Mouse (Mus musculus) neural tube, embryonic 14.5 days (tissue): ENCODE data around the gene Usp53. TPM values are rescaled to one million over a fixed set of nuclear protein-coding genes. Genes with fewer than 3 reads are reported as not detected.

Experiments used
- ATAC-seq: fragments of 200-750 bp; cut with Nextera tagmentation; 2 replicates; pipeline ENCODE4 v1.8.0; 2017; ENCODE audit warnings: low read depth, mild to moderate bottlenecking, moderate TSS enrichment, moderate library complexity
- H3K27ac ChIP-seq: fragments of 300-500 bp; sonication (generic); 2 replicates; pipeline ENCODE4 v1.5.1; 2014; ENCODE audit warnings: low read depth, mild to moderate bottlenecking, control low read depth, low read length, moderate library complexity, mixed read lengths
- H3K27me3 ChIP-seq: fragments of 300-500 bp; sonication (generic); 2 replicates; pipeline ENCODE4 v1.6.1; 2014; ENCODE audit warnings: low read length; ENCODE audit not compliant: control insufficient read depth, insufficient read depth
- H3K36me3 ChIP-seq: fragments of 300-500 bp; sonication (generic); 2 replicates; pipeline ENCODE4 v1.6.1; 2014; ENCODE audit warnings: low read length, mixed read lengths; ENCODE audit not compliant: control insufficient read depth, insufficient read depth
- H3K4me1 ChIP-seq: fragments of 300-500 bp; sonication (generic); 2 replicates; pipeline ENCODE4 v1.6.1; 2014; ENCODE audit warnings: low read length; ENCODE audit not compliant: control insufficient read depth, insufficient read depth
- H3K4me2 ChIP-seq: fragments of 300-500 bp; sonication (generic); 2 replicates; pipeline ENCODE4 v1.6.1; 2014; ENCODE audit warnings: mild to moderate bottlenecking, low read depth, low read length, control low read depth
- H3K4me3 ChIP-seq: fragments of 300-500 bp; sonication (generic); 2 replicates; pipeline ENCODE4 v1.5.1; 2014; ENCODE audit warnings: low read depth, low read length, control low read depth, mixed read lengths
- H3K9ac ChIP-seq: fragments of 300-500 bp; sonication (generic); replicated peaks from 2 replicates; pipeline ENCODE4 v1.6.1; 2014; ENCODE audit warnings: low read depth, mild to moderate bottlenecking, control low read depth, low read length, mixed read lengths
- H3K9me3 ChIP-seq: fragments of 300-500 bp; sonication (generic); 2 replicates; pipeline ENCODE4 v1.6.1; 2016; ENCODE audit warnings: low read length; ENCODE audit not compliant: control insufficient read depth
- WGBS: fragments of 180-500 bp; shearing (Covaris S2); extraction: QIAGEN DNeasy Blood & Tissue Kit; methylation state at CpG from one replicate; pipeline ENCODE4 v1.1.7; 2014; 5-methylcytosine and 5-hydroxymethylcytosine counted together
- polyA plus RNA-seq: library from polyadenylated mRNA; unstranded; fragments of >200 nt; fragmentation: Nextera tagmentation; extraction: Ambion mirVana; gene quantifications from 2 replicates; pipeline ENCODE4 v1.2.1, GENCODE M21; 2014

Gene Usp53
- polyA plus RNA-seq, 1 experiment from 2014 or later: 15.1 TPM

DNA sequence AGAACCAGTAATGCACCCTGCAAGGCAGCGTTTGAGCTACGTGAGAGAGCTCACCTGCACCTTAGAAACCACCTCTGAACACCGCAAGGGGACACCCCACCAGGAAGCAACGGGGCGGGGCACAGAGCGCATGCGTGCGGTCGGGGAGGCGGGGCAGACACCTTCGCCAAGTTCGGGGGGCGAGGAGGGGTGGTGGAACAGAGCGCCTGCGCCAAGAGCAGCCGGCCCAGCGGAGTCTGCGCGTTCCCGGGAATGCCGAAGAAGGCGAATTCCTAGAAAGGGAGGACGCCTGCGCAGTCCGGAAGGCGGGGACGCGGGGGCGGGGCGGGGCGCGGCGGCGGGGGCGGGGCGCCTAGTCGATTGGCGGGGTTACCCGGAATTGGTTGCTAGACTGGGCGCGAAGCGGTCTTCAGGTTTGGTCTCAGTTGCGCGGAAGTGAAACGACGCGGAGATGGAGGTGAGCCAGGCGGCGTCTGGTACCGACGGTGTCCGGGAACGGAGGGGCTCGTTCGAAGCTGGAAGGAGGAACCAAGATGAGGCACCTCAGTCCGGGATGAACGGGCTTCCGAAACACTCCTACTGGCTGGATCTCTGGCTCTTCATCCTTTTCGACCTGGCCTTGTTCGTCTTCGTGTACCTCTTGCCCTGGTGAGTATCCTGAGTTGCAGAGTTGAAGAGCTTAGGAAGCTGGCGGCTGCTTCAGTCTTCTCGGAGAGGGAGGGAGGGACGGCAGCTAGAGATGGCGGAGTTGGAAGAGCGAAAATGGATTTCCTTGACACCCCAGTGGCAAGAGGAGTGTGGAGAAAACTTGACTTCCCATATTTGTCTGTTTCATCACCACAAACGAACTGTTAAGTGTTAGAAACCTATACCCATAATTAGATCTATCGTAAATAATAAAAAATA is 60.0 kb downstream of the Usp53 start, which contains the start of gene 1810037I17Rik:
1810037I17Rik (plus strand) TSS at position 195 of the 906 bp plus-strand sequence.
- Histone ChIP-seq H3K4me3 (peak within 1 kb of the TSS; percentile 53), H3K9me3 (no peaks in the 10 kb centered on the region), H3K27ac (peak within 1 kb of the TSS; percentile 60), H3K27me3 (no peaks in the 10 kb centered on the region), H3K9ac (peak within 1 kb of the TSS; percentile 48), H3K36me3 (no peaks in the 10 kb centered on the region), H3K4me2 (peak within 1 kb of the TSS; percentile 67), H3K4me1 (peaks cover 4% of the 10 kb centered on the region; the same call in 1 of the 2 replicates)
- peak; percentile 99 for ATAC-seq
- under 1% methylated on average over 55 of the region's 68 CpGs for WGBS

DNA sequence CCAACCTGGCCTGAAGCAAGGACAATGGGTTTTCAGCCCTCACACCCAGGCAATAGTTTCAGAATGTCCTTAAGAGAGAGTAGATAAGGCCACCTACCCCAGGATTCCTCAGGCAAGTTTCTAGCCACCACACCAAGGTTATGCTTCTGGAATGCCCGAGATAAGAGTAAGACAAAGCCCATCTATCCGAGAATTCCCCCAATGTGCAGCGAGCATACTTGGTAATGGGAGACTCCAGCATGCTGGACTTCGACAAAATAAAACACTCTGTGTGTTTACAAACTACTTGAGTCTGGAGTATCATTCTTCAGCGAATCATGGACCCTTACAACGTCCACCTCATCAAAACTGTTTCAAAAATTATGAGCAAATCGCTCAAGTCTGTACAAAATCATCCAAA is 61.2 kb downstream of the Usp53 start:
- peaks cover 4% of the 10 kb centered on the region; the same call in 1 of the 2 replicates for H3K4me1 ChIP-seq
- 74% methylated on average over 7 of the region's 7 CpGs for WGBS
- H3K36me3 ChIP-seq: no peaks in the 10 kb centered on the region
- H3K4me2 ChIP-seq: no peak overlapping the region
- H3K4me3 ChIP-seq: no peak overlapping the region
- no peak for ATAC-seq
- no peak overlapping the region for H3K9ac ChIP-seq
- no peaks in the 10 kb centered on the region for H3K27me3 ChIP-seq
- no peaks in the 10 kb centered on the region for H3K9me3 ChIP-seq
- H3K27ac ChIP-seq: no peak overlapping the region

DNA sequence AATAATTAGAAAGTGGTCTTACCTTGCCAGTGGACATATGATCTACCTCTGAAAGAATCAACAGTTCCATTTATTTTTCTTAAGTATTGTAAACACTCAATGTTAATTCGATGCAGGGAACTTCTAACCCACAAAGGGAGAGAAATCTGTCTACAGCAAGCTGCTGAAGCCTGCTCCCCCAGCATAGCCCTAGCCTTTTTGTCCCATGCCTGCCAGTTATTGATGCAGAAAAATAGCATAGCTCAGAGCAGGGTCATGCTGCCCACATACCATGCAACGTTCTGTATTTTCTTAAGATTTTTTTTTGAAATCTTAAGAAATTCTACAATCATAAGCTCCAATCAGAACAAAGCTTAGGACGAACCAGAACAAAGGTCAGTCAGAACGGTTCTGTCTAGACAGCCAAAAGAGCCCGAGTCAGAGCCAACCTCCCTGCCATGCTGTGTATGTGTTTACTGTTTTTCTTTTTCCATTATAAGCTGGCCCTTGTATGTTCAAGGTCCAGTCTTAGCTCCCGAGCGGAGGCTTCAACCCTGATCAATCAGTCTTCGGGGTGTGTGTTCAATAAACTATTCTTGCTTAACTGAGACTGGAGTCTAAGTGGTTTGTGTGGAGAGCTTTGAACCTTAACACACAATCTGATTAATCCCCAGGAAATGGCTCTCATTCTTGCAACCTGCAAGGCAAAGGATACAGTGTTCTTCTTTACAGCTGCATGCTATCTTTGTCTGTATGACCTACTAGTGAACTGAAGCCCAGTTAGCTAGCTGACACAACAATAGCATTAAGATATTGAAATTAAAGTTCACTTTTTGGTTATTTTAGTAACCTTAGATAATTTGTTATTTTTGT is 62.4 kb downstream of the Usp53 start:
- WGBS: 87% methylated on average over 8 of the region's 8 CpGs
- no peak overlapping the region for H3K9ac ChIP-seq
- H3K36me3 ChIP-seq: no peaks in the 10 kb centered on the region
- peaks cover 4% of the 10 kb centered on the region; the same call in 1 of the 2 replicates for H3K4me1 ChIP-seq
- H3K27ac ChIP-seq: no peak overlapping the region
- H3K9me3 ChIP-seq: no peaks in the 10 kb centered on the region
- H3K4me2 ChIP-seq: no peak overlapping the region
- ATAC-seq: no peak
- H3K4me3 ChIP-seq: no peak overlapping the region
- H3K27me3 ChIP-seq: no peaks in the 10 kb centered on the region

DNA sequence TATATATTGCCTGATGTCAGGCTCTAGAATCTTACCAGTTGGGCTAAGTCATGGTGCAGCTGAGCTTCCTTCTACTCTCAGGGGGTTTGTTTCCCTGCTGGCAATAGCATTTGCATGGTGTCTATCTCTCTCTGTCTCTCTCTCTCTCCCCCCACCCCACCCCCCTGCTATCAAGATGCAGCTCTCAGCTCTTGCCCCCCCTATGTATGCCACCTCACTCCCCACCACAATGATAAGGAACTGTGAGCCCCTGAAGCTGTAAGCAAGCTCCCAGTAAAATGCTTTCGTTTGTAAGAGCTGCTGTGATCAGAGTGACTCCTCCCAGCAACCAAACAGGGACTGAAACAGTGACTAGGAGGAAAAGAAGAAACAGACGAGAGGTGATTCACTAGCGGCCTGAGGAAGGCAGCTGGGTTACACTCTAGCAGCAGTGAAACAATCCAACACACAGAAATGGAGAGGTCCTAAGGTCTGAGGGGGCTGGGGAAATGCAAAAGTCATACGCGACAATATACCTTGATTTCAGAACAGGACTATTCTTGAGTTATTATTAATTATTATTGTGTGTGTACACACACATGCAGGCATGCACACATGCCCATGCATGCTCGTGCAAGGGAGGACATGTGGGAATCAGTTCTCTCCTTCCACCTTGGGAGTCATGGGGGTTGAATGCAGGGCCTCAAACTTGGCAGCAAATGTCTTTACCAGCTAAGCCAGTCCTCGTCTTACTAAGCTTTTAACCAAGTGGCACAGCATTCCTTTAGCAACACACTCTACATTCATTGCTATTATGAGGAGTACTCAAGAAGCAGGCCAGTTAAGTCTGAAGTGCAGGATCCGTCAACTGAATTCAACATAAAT is 63.5 kb downstream of the Usp53 start:
- Histone ChIP-seq H3K27ac (no peak overlapping the region), H3K9me3 (no peaks in the 10 kb centered on the region), H3K27me3 (no peaks in the 10 kb centered on the region), H3K4me3 (no peak overlapping the region), H3K9ac (no peak overlapping the region), H3K4me2 (no peak overlapping the region), H3K4me1 (peaks cover 4% of the 10 kb centered on the region; the same call in 1 of the 2 replicates), H3K36me3 (no peaks in the 10 kb centered on the region)
- ATAC-seq: no peak
- WGBS: 66% methylated on average over 8 of the region's 8 CpGs

DNA sequence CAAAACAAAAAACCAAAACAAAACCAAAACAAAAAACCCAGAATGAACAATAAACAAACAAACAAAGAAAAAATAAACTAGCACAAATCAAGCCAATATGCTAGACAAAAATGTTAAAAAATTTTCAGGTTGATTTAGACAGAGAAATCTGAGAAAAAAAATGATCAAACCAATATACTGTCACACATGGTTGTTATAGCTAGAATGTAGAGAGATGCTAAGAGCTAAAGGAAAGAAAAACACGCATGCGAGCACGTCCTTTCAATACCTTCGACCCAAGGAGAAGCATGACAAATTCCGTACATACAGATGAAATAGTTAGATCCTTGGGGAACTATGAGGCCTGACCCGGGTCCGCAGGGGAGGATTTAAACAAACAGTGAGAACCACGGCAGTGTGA is 65.0 kb downstream of the Usp53 start, which contains the start of gene Gm10959:
Gm10959 (minus strand) TSS at position 101 of the 400 bp plus-strand sequence.
- Histone ChIP-seq H3K9ac (no peak within 1 kb of the TSS), H3K4me2 (no peak within 1 kb of the TSS), H3K4me3 (no peak within 1 kb of the TSS), H3K9me3 (no peaks in the 10 kb centered on the region), H3K36me3 (no peaks in the 10 kb centered on the region), H3K4me1 (no peaks in the 10 kb centered on the region), H3K27ac (no peak within 1 kb of the TSS), H3K27me3 (no peaks in the 10 kb centered on the region)
- WGBS: 84% methylated on average over 8 of the region's 8 CpGs
- ATAC-seq: no peak

DNA sequence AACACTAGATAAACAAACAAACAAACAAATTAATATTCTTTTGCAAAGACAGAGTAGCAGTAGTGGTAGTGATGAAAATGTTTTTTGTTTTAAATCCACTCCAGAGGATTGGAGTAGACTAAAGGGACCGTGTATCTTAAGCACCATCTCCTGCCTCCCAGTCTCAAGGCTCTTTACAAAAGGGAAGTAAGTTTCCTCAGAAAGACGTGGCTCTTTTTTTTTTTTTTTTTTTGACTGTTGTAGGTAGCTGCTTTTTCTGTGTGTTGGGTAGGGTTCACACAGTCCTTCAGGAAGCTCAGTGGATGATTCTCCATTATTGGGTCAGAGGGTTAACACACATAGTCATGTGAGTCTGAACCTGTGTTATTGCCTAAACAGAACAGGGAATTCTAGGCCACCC is 65.6 kb downstream of the Usp53 start:
- H3K4me3 ChIP-seq: no peak overlapping the region
- WGBS: 75% methylated on average over 2 of the region's 2 CpGs
- H3K9me3 ChIP-seq: no peaks in the 10 kb centered on the region
- H3K4me2 ChIP-seq: no peak overlapping the region
- H3K36me3 ChIP-seq: no peaks in the 10 kb centered on the region
- no peaks in the 10 kb centered on the region for H3K4me1 ChIP-seq
- H3K27ac ChIP-seq: no peak overlapping the region
- H3K27me3 ChIP-seq: no peaks in the 10 kb centered on the region
- no peak overlapping the region for H3K9ac ChIP-seq
- no peak for ATAC-seq

DNA sequence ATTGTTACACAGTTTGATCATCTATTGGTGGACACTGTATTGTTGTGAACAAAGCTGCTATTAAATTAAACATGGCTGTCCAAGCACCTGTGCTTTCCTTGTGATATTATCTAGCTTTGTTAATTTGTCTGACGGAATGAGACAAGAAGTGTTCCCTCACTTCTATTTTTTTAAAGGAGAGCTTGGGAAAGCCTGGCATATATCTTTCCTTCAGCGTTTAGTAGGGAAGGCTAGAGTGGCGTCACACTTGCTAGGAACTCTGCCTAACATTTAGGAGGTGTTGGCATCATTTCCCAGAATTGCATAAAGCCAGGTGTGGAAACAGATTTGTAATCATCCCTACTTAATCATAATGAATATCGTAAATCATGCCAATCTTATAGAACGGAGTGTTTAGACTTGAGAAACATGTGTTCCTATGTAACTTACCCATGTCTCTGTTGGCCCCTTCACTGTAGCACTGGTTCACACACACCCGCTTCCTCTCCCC is 68.1 kb downstream of the Usp53 start:
- ATAC-seq: no peak
- Histone ChIP-seq H3K27ac (no peak overlapping the region), H3K4me3 (no peak overlapping the region), H3K9me3 (no peaks in the 10 kb centered on the region), H3K4me1 (no peaks in the 10 kb centered on the region), H3K9ac (no peak overlapping the region), H3K4me2 (no peak overlapping the region), H3K36me3 (no peaks in the 10 kb centered on the region), H3K27me3 (no peaks in the 10 kb centered on the region)
- 84% methylated on average over 6 of the region's 6 CpGs for WGBS

DNA sequence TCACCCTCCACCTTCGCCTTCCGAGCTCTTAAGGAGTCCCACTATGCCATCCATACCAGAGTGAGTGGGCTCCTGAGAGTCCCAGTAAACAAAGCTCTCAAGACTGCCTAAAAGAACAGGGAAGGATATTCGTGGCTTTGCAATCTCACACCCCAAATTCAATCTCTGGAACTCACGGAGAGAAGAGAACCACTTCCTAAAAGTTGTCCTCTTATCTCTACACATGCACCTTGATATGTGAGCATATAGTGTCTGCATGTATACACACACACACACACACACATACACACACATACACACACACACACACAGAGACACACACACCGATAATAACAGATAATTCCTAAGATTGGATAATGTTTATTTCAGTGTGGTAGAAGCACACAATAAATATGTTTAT is 68.8 kb downstream of the Usp53 start:
- Histone ChIP-seq H3K27ac (no peak overlapping the region), H3K9me3 (no peaks in the 10 kb centered on the region), H3K4me1 (no peaks in the 10 kb centered on the region), H3K36me3 (no peaks in the 10 kb centered on the region), H3K9ac (no peak overlapping the region), H3K4me3 (no peak overlapping the region), H3K4me2 (no peak overlapping the region), H3K27me3 (no peaks in the 10 kb centered on the region)
- WGBS: 81% methylated on average over 5 of the region's 5 CpGs
- no peak for ATAC-seq
